Mouse (Mus musculus): ENCODE measurements around the gene Kidins220. TPM values are rescaled to one million over a fixed set of nuclear protein-coding genes. Genes with fewer than 3 reads are reported as not detected.

Gene Kidins220
- polyA plus RNA-seq, 2 experiments: 31.6 to 46.1 TPM

GRCm38 (mm10) chr12:25073374-25073773 is 98.6 kb downstream of the Kidins220 start:
- H3K4me2 ChIP-seq (replicated peaks; ENCODE audit: low read depth, low read length, severe bottlenecking): no peak overlapping the region
- no peaks in the 10 kb centered on the region for H3K9me3 ChIP-seq (ENCODE audit: control insufficient read depth, low read length)
- no peaks in the 10 kb centered on the region for H3K4me1 ChIP-seq (ENCODE audit: control insufficient read depth, insufficient read depth, low read length)
- no peak overlapping the region for H3K9ac ChIP-seq (ENCODE audit: low read depth, low read length, severe bottlenecking)
- 87% methylated on average over 4 of the region's 4 CpGs for WGBS
- TF ChIP-seq POLR2A (IDR thresholded peaks at IDR 0.05; ENCODE audit: borderline replicate concordance, extremely low read depth, insufficient read depth, insufficient read length): no peak
- no peak overlapping the region for H3K27ac ChIP-seq (replicated peaks; ENCODE audit: low read depth, low read length)
- no peak for ATAC-seq (ENCODE audit: low FRiP score, low read depth)
- no peak overlapping the region for H3K4me3 ChIP-seq (replicated peaks; ENCODE audit: low read length)
- no peaks in the 10 kb centered on the region for H3K36me3 ChIP-seq (ENCODE audit: control insufficient read depth, insufficient read depth, low read length)
- H3K27me3 ChIP-seq (ENCODE audit: control insufficient read depth, insufficient read depth, low read length): no peaks in the 10 kb centered on the region
- no peak for DNase-seq (ENCODE audit: low spot score)

DNA sequence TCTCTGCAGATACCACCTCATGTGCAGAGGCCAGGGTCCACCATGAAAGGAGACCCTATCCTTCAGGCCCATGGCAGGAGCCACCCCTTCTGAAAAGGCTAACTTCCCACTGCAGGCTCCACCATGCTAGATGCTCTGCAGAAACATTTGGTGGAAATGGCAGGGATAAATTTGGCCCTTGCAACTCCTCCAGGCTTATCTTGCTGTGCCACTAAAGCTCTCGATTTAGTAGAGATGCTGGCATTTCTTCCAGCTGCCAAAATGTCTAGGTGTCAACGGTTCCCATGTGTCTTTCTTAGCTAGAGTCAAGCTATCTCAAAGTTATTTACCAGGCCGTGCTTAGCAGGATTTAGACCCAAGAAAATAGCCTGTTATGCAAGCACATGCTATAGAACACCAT is 99.6 kb downstream of the Kidins220 start:
- H3K4me1 ChIP-seq (ENCODE audit: control insufficient read depth, insufficient read depth, low read length): no peaks in the 10 kb centered on the region
- H3K36me3 ChIP-seq (ENCODE audit: control insufficient read depth, insufficient read depth, low read length): no peaks in the 10 kb centered on the region
- no peak overlapping the region for H3K4me3 ChIP-seq (replicated peaks; ENCODE audit: low read length)
- DNase-seq (ENCODE audit: low spot score) (no peak), ATAC-seq (ENCODE audit: low FRiP score, low read depth) (no peak)
- no peak overlapping the region for H3K4me2 ChIP-seq (replicated peaks; ENCODE audit: low read depth, low read length, severe bottlenecking)
- no peak for TF ChIP-seq POLR2A (IDR thresholded peaks at IDR 0.05; ENCODE audit: borderline replicate concordance, extremely low read depth, insufficient read depth, insufficient read length)
- no peaks in the 10 kb centered on the region for H3K9me3 ChIP-seq (ENCODE audit: control insufficient read depth, low read length)
- WGBS: 81% methylated on average over 3 of the region's 3 CpGs
- no peak overlapping the region for H3K9ac ChIP-seq (ENCODE audit: low read depth, low read length, severe bottlenecking)
- H3K27ac ChIP-seq (replicated peaks; ENCODE audit: low read depth, low read length): no peak overlapping the region
- H3K27me3 ChIP-seq (ENCODE audit: control insufficient read depth, insufficient read depth, low read length): no peaks in the 10 kb centered on the region

GRCm38 (mm10) chr12:25083260-25084178 is 108.8 kb downstream of the Kidins220 start:
- Histone ChIP-seq H3K4me3 (replicated peaks; ENCODE audit: low read length) (no peak overlapping the region), H3K36me3 (ENCODE audit: control insufficient read depth, insufficient read depth, low read length) (no peaks in the 10 kb centered on the region), H3K27me3 (ENCODE audit: control insufficient read depth, insufficient read depth, low read length) (no peaks in the 10 kb centered on the region), H3K4me2 (replicated peaks; ENCODE audit: low read depth, low read length, severe bottlenecking) (peak overlapping the region; percentile 30), H3K9ac (ENCODE audit: low read depth, low read length, severe bottlenecking) (no peak overlapping the region), H3K9me3 (ENCODE audit: control insufficient read depth, low read length) (no peaks in the 10 kb centered on the region), H3K4me1 (ENCODE audit: control insufficient read depth, insufficient read depth, low read length) (no peaks in the 10 kb centered on the region), H3K27ac (replicated peaks; ENCODE audit: low read depth, low read length) (no peak overlapping the region)
- no peak for DNase-seq (ENCODE audit: low spot score)
- WGBS: 47% methylated on average over 26 of the region's 26 CpGs
- no peak; the same call in 1 of the 2 replicates for ATAC-seq (ENCODE audit: low FRiP score, low read depth)
- no peak for TF ChIP-seq POLR2A (IDR thresholded peaks at IDR 0.05; ENCODE audit: borderline replicate concordance, extremely low read depth, insufficient read depth, insufficient read length)

GRCm38 (mm10) chr12:25086966-25087365 is 112.2 kb downstream of the Kidins220 start:
- no peak overlapping the region for H3K4me3 ChIP-seq (replicated peaks; ENCODE audit: low read length)
- ATAC-seq (ENCODE audit: low FRiP score, low read depth): no peak
- no peaks in the 10 kb centered on the region for H3K27me3 ChIP-seq (ENCODE audit: control insufficient read depth, insufficient read depth, low read length)
- no peak for DNase-seq (ENCODE audit: low spot score)
- no peaks in the 10 kb centered on the region for H3K36me3 ChIP-seq (ENCODE audit: control insufficient read depth, insufficient read depth, low read length)
- no peak for TF ChIP-seq POLR2A (IDR thresholded peaks at IDR 0.05; ENCODE audit: borderline replicate concordance, extremely low read depth, insufficient read depth, insufficient read length)
- 24% methylated on average over 4 of the region's 4 CpGs for WGBS
- no peaks in the 10 kb centered on the region for H3K4me1 ChIP-seq (ENCODE audit: control insufficient read depth, insufficient read depth, low read length)
- no peak overlapping the region for H3K9ac ChIP-seq (ENCODE audit: low read depth, low read length, severe bottlenecking)
- H3K4me2 ChIP-seq (replicated peaks; ENCODE audit: low read depth, low read length, severe bottlenecking): no peak overlapping the region
- H3K9me3 ChIP-seq (ENCODE audit: control insufficient read depth, low read length): no peaks in the 10 kb centered on the region
- no peak overlapping the region for H3K27ac ChIP-seq (replicated peaks; ENCODE audit: low read depth, low read length)

DNA sequence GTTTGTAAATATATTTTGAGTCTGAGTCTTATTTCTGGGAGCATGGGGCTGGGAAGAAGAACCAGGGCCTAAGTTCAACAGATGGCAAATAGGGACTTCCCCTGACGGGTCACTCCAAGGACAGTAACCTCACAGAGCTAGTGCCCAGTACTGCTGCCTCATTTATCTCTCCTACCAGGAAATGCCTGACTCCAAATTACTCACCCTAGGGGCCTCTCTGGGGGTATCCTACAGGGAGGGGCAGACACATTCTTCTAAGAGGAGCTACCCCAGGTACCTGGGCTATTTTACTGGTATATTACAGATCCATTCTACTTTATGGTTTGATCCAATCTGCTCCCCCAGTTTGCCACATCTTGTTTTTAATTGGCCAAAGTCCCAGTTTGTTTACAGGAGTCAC is 114.7 kb downstream of the Kidins220 start:
- no peak overlapping the region for H3K4me3 ChIP-seq (replicated peaks; ENCODE audit: low read length)
- no peaks in the 10 kb centered on the region for H3K9me3 ChIP-seq (ENCODE audit: control insufficient read depth, low read length)
- no peak overlapping the region for H3K4me2 ChIP-seq (replicated peaks; ENCODE audit: low read depth, low read length, severe bottlenecking)
- H3K27me3 ChIP-seq (ENCODE audit: control insufficient read depth, insufficient read depth, low read length): no peaks in the 10 kb centered on the region
- no peak overlapping the region for H3K9ac ChIP-seq (ENCODE audit: low read depth, low read length, severe bottlenecking)
- no peak for TF ChIP-seq POLR2A (IDR thresholded peaks at IDR 0.05; ENCODE audit: borderline replicate concordance, extremely low read depth, insufficient read depth, insufficient read length)
- H3K27ac ChIP-seq (replicated peaks; ENCODE audit: low read depth, low read length): no peak overlapping the region
- DNase-seq (ENCODE audit: low spot score): no peak
- peaks cover 13% of the 10 kb centered on the region for H3K4me1 ChIP-seq (ENCODE audit: control insufficient read depth, insufficient read depth, low read length)
- ATAC-seq (ENCODE audit: low FRiP score, low read depth): no peak
- H3K36me3 ChIP-seq (ENCODE audit: control insufficient read depth, insufficient read depth, low read length): no peaks in the 10 kb centered on the region
- 67% methylated on average over 1 of the region's 1 CpGs for WGBS

Data from limb, embryonic 14.5 days (tissue).